Mouse (Mus musculus) hematopoietic stem cell, adult 5-6 weeks (primary cell): Measurements from ENCODE around the gene Mup17. TPM values are rescaled to one million over a fixed set of nuclear protein-coding genes. Genes with fewer than 3 reads are reported as not detected.
"Not testable (repeated sequence)": the region's sequence is repeated elsewhere in the genome, so short reads cannot be mapped to it uniquely, and the experiment has no call there.

Experiments used
- ATAC-seq, 2 experiments: fragments of 125-278 bp in 1 of 2; replicated peaks in 1 of 2; 2 replicates each; pipeline ENCODE4 v1.8.0; 2016 to 2017; ENCODE audit warnings: inconsistent platforms in 2 of 2, mild to moderate bottlenecking in 2 of 2, moderate number of reproducible peaks in 2 of 2, low read depth in 1 of 2, moderate TSS enrichment in 1 of 2; ENCODE audit not compliant: low FRiP score in 2 of 2, poor library complexity in 2 of 2, severe bottlenecking in 2 of 2, insufficient read depth in 1 of 2, low TSS enrichment in 1 of 2
- total RNA-seq: library from RNA; stranded (forward); fragments of 172-1452, 232-1000 nt; gene quantifications from 2 replicates; pipeline ENCODE4 v1.2.3, GENCODE M21; 2017

Mup17 gene
- total RNA-seq: not detected in 2 replicates

DNA sequence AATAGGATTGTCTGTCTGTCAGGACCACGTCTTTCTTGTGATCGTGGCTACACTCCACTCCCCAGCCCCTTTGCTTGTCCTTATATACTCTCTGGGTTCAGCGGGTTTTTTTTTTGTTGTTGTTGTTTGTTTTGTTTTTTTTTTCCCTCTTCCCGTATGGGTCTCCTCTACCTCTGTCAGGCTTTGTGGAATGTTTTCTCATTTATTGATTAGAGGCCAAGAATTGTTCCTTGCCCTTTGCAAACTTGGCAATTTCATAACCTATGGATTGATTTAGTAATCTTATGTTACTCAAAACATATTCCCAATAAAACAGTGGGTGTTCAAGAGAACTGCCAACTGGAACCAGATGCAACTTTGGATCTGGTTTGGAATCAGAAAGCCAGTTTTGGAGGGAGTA is at the start of gene Mup17:
Gene Mup17 (minus strand): TSS at position 101 of the 400 bp plus-strand sequence.
- not testable (repeated sequence) for ATAC-seq

DNA sequence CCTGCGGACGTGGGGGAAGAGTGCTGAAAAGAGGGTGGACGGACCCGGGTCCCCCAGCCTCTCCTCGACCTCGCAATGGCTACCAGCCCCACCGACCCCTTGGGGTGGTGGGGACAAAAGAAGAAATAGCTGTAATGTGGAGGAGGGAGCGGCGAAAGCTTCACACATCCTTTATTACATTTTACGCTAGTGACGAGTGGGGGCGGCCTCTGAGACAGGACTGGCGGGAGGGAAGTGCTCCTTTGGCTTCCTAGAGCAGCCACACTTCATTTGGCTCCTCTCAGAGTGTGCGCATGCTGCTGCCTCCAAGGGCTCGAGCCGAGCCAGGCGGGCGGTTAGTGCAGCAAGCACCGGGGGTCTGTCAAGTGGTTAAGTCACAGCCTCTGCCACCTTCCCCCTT is 24.1 kb downstream of the Mup17 start:
- not testable (repeated sequence) for ATAC-seq

DNA sequence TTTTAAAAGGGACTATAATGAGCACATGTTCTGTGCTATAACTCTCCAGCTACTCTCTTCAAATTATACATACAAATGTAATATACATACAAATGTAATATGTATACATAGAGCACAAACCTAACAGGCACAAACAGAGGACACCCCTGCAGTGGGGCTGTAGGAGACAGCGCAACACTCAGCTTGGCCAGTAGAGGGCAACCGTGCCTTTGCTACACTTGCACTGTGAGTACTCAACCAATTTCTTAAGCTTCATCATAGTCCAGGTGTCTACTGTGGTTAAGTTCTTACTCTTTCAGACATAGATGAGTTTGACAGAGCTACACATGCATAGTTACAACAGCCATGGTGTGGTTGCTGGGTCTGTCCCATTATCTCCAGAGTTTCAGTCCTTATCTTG is 39.8 kb downstream of the Mup17 start:
- ATAC-seq: not testable (repeated sequence)

Other genes with a start within 250 kb of the Mup17 start
- not detected in 2 replicates for gene Mup15, start 156.1 kb downstream of the Mup17 start, total RNA-seq
- not detected in 2 replicates for gene Mup16, start 76.3 kb downstream of the Mup17 start, total RNA-seq
- not detected in 2 replicates for gene Mup18, start 78.3 kb upstream of the Mup17 start, total RNA-seq
- gene Mup19, start 186.4 kb upstream of the Mup17 start, total RNA-seq: not detected in 2 replicates
- gene Mup5, start 239.4 kb upstream of the Mup17 start, total RNA-seq: not detected in 2 replicates